Mouse (Mus musculus) yolk sac, embryonic 10.5 days (tissue): Measurements from ENCODE around the gene Ube2l3.
A peak's percentile ranks its signal among the peaks of the same experiment; 100 is the strongest.
"Not testable (repeated sequence)": the region's sequence is repeated elsewhere in the genome, so short reads cannot be mapped to it uniquely, and the experiment has no call there.

Experiments
- DNase-seq: peaks from one replicate; pipeline ENCODE4 v3.0.0-alpha.2; 2017; ENCODE audit warnings: low spot score

Gene Ube2l3

DNA sequence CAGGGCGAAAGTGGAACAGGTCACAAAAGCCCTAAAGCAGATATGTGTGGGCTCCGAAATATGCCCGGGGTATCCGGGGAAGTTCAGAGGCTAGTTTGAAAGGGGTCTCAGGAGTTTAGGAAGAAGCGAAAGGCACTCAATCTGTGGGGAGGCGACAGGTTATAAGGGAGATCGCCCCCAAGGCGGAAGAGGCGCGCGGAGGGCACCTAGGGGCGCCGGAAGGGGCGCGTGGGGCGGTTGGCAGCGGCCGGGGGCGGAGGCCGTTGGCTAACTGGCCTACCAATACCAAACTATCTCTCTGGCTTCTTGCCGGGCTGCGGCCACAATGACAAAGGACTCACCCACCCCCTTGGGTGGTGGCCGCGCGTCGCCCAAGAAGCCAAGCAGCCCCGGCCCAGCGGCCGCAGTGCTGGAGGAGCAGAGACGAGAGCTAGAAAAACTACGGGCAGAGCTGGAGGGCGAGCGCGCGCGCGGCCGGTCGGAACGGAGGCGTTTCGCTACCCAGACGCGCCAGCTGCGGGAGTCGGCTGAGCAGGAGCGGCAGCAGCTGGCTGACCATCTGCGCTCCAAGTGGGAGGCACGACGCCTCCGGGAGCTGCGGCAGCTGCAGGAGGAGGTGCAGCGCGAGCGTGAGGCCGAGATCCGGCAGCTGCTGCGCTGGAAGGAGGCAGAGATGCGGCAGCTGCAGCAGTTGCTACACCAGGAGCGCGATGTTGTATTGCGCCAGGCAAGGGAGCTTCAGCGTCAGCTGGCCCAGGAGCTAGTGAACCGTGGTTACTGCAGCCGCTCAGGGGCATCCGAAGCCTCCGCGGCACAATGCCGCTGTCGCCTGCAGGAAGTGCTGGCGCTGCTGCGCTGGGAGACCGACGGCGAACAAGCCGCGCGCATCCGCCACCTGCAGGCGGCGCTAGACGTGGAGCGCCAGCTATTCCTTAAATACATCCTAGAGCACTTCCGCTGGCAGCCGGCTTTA lies 6.2 kb upstream of the Ube2l3 start, which contains the start of gene Rimbp3:
Gene Rimbp3, plus strand, starts transcription at position 215 of the 973 bp plus-strand sequence.
- peak; percentile 85 for DNase-seq

DNA sequence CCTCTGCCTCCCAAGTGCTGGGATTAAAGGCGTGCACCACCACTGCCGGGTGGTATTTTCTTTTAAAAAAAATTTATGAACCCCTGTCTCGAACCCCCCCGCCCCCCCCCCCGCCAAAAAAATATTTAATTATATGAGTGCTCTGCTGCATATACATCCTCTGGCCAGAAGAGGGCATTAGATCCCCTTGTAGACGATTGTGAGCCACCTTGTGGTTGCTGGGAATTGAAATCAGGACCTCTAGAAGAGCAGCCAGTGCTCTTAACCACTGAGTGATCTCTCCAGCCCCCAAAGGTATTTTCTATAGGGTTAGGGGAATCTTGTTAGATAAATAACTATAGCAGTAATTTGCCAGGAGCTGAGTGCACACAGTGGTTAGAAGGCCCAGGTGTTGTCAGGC lies 2.5 kb upstream of the Ube2l3 start:
- DNase-seq: no peak

DNA sequence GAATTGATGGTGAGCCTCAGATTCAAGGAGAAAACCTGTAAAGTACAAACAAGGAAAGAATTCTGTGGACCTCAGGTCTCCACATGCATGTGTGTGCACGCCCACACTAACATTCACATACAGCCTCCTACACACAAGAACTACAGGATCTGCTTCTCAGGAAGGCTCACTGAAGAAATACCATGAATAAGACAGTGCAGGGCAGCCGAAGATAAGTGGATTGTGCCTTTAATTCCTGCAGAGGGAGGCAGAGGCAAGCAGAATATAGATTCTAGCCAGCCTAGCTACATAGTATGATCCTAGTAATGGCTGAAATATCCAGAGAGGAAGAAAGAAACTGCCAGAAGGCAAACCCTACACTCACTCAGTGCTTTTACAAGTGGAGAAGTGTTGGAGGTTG lies 472 bp downstream of the Ube2l3 start:
- DNase-seq: no peak

DNA sequence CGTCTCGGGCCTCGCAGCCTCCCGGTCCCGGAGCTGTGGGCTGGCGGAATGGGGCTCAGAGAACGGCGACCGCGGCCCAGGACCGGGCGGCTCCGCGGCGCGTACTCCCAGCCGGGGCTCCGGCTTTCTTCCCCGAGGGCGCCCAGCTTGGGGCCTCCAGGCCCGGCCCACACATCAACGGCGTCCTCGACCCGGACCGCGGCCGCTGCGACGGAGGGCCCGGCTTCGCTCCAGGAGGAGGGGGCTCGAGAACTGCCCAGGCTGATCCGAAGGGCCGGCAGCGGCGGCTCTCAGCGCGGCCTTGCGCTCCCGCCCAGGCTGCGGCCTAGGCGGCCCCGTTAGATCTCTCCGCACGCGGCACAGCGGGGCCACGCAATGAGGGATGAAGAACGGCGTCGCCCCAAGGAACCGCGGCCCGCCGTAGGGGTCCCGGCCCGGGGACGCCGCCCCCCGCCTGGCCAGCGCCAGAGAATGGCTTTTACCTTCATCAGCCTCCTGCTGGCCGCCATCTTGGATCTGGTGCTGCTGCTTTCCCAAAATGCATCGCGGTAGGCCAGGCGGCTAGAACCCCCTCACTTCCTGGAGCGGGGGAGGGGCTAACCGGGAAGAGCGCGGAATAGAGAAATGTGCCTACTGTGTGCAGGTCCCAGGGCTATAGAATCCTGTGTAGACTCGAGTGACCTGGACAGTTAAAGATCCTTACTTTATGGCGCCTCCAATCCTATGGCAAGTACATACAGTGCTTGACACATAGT lies 1.3 kb downstream of the Ube2l3 start:
- DNase-seq: peak; percentile 89

DNA sequence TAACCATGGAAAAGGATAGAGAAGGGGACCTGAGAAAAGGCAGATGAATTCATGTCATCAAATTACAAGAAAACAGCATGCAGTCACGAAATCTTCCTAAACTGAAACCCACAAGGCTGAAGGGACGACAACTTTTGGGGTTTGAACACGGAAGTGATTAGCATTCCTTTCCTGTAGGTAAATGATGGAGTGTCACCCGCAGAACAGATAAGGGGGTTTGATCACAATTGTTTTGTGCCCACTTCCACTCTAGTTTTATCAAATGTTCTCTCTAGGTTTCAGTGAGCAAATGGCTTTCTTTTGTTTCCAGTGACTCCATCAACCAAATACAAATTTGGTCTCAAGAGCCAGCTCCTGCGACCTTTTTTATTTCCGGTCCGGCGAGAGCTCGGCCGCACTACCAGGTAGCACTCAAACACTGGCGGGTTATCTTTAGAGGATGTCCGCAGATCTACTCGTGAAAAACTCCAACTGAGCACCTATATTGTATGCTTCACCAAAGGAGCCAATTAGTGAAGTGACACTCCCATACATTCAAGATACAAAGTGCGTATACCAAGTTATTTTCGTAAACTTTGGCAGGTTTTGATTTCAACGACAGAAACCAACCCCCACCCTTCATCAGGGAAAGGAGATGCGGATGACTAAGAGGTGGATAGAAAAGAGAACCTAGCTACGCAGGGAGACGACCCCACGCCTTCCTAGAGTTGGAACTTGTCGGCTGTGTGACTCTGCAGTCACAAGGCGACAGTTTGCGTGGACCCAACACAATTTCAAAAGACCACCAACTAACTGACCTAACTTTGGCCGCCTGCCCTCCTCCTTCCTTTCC lies 2.1 kb downstream of the Ube2l3 start:
- DNase-seq: no peak

DNA sequence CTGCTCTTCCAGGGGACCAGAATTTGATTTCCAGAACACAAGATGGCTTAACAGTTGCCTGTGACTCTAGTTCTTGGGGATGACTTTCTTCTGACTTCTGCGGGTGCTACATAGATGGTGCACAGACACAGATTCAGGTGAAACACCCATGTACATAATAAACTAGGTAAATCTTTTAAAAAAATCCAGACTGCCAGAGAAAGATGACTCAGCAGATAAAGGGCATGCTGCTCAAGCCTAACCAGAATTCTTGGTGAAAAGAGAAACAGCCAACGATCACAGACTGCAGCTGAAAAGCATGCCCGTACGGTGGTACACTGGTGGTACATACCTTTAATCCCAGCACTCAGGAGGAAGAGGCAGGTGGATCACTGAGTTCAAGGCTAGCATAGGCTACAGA lies 8.6 kb downstream of the Ube2l3 start:
- no peak for DNase-seq

DNA sequence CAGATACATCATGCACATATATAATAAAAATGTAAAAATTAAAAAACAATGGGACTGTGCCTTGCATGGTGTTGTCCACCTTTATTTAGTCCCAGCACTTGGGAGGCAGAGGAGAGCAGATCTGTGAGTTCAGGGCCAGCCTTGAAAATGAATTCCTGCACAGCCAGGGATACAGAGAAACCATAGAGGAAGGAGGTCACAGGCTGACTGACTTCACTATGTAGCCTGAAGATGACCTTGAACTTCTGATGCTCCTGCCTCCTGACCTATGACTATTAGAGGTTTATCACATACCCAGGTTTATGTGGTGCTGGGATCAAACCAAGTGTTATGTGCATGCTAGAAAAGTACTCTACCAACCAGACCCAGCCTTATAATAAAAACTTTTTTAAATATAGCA lies 17.0 kb downstream of the Ube2l3 start:
- DNase-seq: no peak

DNA sequence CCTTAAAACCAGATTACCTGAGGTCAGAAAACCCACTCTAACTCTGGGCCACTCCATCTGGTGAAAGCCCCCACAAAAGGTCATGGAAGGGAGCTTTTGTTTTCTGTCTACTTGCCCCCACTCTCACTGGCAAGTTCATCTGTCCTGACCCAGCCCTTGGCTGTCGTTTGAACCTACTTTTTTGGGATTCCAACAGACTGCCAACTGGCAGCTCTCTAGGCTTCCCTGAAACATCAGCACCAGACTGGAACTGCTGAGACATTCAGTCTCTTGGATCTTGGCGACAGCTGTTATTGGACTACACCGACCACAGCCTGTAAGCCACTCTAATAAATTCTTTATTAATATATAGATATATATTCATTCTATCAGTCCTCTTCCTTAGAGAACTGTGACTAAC lies 19.4 kb downstream of the Ube2l3 start:
- DNase-seq: no peak

DNA sequence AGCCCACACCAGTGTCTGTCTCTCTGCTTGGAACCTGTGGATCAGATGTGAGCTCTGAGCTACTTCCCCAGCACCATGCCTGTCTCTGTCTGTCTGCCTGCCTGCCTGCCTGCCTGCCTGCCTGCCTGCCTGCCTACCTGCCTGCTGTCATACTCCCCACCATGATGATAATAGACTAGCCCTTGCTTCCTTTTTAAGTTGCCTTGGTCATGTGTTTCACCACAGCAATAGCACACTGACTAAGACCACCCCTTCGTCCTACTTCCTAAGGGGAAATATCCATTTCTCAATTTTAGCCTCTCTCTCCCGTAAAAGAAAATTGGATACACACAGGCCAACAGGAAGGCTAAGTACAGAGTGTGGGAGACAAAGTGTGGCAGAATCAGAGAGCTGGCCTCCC lies 20.3 kb downstream of the Ube2l3 start:
- DNase-seq: no peak

DNA sequence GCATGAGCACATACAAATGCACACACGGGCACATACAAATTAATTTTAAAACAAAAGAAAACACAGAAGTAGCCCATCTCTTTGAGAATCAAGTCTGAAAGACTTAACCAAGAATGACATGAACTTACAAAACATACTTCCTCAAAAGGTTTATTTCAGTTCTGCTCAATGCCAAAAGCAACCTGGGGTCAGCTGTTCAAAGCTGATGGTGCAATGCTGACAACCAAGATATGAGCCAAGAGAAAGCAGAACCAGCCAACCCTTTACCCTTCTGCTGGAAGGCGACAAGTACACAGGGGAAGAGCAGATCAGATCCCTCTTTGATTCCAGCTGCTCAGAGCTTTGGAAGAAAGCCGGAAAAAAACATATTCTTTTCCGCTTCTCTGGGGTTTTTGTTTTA lies 21.1 kb downstream of the Ube2l3 start:
- DNase-seq: no peak

DNA sequence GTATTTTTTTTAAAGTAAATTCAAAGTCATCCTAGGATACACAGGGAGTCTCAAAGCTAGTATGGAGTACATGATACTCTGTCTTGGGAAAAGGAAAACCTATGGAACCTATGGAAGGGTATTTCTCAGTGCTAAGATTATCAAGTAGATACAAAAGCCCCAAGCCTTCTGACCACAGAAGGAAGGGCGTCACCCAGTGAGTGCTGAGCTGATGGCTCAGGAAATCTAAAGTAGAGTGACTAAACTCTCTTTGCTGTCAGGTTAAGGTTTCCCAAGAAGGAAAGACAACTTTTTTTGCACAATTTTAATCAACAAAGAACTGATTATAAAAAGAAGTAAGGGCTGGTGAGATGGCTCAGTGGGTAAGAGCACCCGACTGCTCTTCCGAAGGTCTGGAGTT lies 22.7 kb downstream of the Ube2l3 start:
- no peak for DNase-seq

DNA sequence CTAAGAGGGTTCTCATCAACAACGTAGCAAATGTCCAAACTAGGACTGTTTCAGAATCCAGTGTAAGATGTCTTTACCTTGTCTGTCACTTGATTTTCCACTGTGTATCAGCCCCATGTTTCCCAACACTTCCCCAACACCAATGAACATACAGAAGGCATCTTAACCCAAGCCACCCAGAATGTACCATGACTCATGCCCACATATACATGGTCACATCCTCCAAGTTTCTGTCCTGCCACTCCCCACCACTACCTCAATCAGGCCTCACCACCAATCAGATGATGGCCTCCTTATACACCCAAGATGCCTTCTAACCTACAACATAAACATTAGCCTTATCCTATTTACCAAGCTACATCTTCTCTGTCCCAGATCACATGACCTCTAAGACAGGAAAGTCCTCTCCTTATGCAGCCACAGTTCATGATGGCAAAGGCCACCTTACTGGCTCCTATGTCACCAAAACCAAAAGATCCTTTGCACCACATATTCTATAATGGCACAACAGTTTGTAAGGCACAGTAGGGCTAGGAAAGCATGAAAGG lies 24.8 kb downstream of the Ube2l3 start:
- no peak for DNase-seq

DNA sequence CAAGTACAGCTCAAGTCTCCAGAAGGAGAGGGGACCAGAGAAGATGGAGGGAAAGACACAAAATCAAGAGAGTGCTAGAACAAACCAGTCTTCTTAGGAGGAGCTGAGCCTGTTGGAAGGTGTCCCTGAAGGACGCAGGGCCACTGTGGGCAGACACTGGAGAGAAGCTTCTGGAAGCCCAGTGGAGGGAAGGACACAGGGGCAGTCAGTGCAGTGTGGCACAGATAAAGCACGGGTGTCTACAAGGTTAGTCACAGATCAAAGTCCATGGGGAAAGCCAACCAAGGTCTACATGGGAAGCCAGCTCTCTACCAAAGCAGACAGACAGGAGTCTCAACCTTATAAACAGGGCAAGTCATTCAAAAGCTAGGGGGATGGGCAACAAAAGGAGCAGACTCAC lies 26.7 kb downstream of the Ube2l3 start:
- no peak for DNase-seq

DNA sequence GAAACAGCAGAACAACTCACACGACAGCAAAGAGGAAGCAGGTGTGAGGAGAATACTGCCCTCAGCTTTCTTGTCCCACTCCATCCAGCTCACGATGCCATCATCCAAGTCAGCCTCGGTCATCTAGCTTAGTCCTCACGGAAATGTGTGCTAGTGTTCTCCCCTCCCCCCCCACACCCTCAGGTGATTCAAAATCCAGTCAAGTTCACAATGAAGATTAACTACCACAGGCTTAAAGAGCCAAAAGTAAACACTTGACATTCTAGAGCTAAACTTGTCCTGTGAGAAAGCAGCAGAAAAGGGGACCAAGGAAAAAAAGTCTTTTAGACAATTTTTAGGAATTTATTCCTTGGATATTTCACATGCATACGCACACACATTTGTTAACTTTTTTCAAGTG lies 34.4 kb downstream of the Ube2l3 start:
- no peak for DNase-seq

DNA sequence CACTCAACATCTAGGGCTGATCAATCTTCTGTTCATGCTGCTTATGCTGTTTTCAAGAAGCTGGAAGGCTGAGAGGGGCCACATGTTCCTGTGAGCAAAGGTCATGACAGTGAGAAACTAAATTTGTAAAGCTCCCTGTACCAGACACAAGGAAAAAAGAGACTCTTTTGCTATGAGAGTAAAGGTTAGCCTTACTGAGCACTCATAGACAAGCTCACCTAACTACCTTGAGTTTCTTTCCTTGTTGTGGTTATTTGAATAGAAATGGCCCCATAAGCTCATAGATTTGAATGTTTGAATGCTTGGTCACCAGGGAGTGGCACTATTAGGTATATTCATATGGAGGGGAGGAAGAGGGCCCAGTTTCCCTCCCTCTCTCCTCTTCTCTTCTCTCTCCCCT lies 35.3 kb downstream of the Ube2l3 start:
- DNase-seq: no peak

DNA sequence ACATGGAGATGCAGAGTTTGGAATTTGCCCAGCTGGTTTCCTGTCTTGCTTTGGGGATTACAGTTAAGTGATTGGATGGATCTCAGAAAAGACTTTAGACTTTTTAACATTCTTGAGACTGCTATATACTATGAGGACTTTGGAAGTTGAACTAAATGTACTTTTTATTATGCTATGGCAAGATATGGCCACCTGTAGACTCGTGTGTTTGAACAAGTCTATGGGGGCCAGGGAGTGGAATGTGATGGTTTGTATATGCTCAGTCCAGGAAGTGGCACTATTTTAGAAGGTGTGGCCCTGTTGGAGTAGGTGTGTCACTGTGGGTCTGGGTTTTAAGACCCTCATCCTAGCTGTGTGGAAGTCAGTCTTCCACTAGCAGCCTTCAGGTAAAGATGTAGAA lies 37.0 kb downstream of the Ube2l3 start:
- DNase-seq: not testable (repeated sequence)

DNA sequence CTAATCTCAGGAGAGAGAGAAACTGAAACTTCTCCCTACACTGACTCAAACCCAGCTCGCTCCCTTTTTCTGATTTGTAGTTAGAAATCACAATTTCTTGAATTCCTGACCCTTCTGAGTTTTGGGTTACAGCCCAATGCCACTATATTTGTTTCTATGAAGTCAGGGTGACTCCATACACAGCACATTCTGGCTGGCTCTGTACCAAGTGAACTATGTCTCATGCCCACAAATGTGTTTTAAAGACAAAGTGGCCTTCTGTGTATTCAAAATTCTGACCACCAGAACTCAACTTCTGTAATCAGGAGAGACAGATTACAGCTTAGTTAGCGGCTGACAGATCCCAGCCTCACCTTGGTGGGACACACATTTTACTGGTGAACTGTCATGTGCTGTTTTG lies 48.1 kb downstream of the Ube2l3 start:
- DNase-seq: no peak

DNA sequence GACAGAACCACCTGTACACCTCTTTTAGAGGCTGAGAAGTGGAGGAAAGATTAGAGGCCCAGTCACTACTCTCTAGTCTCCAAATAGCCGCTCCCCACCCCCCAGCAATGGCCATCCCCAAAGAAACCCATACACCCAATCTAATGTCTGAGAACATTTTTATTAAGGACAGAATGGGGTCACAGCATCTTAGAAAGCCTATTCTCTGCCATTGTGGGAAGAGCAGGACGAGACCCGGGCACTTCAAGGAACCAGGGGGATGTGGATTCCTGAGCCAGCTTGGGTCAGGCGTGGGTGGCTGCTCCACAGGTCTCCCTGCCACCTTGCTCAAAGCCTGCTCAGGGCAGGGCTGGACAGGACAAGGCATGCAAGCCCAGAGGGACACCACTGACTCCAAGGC lies 50.6 kb downstream of the Ube2l3 start:
- DNase-seq: no peak

DNA sequence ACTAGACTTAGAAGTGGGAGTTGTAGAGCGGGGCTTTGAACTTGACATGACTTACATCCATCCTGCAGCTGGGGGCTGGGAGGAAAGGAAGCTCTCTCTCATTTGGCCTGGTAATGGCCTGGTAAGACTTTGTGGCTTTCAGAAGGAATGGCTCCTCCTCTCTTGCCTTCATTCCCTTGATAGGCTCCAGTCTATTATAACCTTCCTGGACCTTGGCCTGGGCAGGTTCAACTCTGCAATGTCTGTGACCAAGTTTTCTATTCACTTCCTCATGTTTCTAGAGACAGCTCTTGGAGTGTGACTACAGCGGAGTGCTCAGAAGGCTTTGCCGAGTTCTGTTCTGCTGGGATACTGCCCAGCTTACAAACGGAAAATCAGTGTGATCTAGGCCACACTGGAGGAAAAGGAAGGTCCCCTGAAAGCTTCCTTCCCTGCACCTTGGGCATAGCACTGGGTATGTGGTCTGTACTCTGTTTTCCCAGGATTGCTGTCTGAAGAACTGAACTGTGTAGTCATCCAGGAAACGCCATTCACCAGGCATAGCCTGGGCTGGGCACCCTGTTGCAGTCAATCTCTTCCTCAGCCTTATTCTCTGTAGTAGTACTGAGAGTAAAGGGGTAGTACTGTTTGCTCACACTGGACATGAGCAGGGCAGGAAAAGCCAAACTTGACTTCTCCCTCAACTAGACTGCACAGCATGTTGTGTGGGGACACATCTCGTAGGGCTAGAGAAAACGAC lies 51.8 kb downstream of the Ube2l3 start:
- DNase-seq: peak; percentile 30

DNA sequence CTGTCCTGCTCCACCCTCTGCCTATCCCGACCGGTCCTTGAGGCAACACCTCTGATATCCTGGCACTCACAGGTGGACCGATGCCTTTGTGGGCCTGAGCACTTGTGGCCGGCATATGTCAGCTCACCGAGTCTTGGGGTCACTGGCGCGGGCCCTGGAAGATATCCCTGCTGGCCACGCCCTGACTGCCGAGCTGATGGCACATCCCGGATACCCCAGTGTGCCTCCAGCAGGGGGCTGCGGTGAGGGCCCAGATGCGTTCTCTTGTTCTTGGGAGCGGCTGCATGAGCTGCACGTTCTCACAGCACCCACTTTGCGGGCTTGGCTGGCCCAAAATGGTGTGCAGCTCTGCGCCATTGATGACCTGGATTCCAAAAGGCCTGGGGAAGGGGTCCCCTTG lies 54.4 kb downstream of the Ube2l3 start:
- peak; percentile 50 for DNase-seq

DNA sequence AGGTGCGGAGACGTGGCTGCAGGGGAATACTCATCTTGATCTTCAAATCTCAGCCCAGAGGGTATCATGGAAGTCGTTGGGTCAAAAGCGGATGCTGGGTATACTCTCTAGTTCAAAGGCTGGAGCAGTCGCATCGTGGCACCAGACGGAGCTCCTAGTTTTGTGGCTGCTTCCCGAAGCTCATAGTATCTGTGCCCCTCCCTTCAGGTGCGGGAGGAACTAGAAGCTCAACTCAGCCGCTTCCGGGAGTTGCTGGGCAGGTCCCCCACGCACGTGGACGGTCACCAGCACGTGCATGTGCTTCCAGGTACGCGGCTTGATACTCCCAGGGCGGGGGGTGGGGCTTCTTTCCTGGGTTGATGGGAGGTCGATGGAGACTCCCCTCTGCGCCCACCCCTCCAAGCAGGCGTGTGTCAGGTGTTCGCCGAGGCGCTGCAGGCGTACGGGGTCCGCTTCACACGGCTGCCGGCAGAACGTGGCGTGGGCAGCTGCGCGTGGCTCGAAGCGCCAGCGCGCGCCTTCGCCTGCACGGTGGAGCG lies 55.0 kb downstream of the Ube2l3 start:
- peak; percentile 20 for DNase-seq
